Mouse (Mus musculus): ENCODE data around the gene Dpyd.

- TF ChIP-seq CTCF (IDR thresholded peaks at IDR 0.05; ENCODE audit: low read depth) (no peak), EP300 (IDR thresholded peaks at IDR 0.05; ENCODE audit: low read depth) (no peak)
Observed at GRCm38 (mm10) chr3:119280671-119281070, 718.7 kb downstream of the Dpyd start.
